Mouse (Mus musculus) thymus, postnatal 25 days (tissue): Measurements from ENCODE around the gene Frmd5.

Experiments
- DNase-seq: peaks from one replicate; pipeline ENCODE4 v3.0.0; 2022

Frmd5 gene

DNA sequence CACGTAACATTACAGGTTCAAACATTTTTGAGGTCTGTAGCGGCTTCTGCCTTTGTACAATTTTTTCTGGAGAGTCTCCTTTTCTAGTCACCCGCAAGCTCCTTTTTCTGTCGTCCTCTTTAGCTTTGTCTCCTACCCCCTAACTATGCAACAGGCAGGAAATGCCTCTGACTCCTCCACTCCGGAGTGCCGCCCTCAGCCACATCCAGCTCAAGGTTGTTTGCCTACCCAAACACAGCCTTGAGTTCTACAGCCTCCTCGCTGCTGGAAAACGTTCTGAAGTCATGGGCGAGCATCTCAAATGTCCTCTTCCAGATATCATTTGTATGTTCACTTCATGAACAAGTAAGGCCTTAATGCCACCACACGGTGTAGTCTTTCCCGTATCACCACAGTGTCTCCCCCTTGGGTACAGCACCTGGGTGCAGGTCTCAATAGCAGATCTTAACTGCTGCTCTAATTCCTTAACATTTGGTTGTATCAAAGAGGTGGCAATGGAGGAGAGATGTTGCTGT, 45.5 kb downstream of the Frmd5 start:
- DNase-seq, result no peak

- DNase-seq, result no peak
Measured at GRCm38 (mm10) chr2:121760646-121761045, 46.2 kb downstream of the Frmd5 start.

GRCm38 (mm10) chr2:121758258-121758657, 48.6 kb downstream of the Frmd5 start:
- DNase-seq, result no peak

DNA sequence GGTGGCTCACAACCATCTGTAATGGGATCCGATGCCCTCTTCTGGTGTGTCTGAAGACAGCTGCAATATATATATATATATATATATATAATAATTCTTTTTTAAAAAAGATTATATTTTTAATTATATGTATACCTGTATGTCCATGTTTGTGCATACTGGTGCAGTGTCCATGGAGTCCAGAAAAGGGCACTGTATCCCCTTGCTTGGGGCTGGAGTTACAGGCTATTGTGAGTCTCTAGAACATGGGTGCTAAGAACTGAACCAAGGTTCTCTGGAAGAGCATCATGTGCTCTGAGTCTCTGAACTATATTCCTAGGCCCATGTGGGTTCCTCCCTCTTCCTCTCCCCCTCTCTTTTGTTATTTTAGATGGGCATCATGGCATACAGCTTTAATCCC, 50.6 kb downstream of the Frmd5 start:
- no peak for DNase-seq

DNA sequence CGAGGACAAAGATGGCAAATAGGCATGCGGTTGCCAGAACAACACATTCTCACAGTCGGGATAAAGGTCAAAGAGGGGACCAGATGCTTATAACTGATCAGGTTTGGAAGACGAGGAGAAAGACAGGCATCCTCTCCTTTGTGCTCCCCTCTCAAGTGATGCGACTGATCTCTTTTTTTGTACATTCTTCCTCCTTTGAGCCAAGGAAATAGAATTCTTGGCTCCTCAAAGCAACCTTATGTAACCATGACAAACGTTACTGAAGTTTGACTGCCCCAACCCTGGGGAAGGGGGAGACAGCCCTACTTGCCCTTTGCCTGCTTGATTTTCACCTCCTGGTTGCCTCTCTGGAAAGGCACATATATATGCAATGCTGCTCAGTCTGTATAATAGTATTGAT, 51.8 kb downstream of the Frmd5 start:
- DNase-seq, result no peak

GRCm38 (mm10) chr2:121750121-121750520, 56.8 kb downstream of the Frmd5 start:
- no peak for DNase-seq

DNA sequence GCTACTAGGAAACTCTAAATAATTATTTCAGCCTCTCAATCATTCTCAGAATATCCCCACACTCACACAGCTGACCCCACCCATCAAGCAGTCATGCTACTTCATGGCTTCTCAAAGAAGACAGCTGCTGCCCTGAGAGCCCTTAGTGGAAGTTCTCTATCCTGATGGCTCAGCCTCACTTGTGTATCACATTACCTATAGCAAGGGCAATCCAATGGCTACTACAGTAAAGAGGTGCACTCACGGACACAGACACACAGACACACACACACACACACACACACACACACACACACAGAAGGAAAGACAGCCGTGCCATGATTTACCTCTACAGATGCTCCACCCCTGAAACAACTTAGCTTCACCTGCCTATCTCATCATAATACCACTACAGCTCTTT, 65.7 kb downstream of the Frmd5 start:
- DNase-seq, result no peak

DNA sequence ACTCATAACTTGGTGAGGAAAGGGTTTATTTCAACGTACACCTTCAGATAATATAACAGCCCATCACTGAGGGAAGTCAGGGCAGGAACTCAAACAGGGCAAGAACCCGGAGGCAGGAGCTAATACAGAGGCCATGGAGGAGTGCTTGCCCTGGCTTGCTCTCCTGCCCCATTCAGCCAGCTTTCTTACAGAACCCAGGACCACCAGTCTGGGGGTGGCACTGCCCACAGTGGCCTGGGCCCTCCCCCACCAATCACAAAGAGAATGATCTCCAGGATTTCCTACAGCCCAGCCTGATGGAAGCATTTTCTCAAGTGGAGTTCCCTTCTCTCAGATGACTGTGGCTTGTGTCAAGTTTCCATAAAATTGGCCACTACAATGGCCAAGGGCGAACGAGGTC, 67.5 kb downstream of the Frmd5 start:
- no peak for DNase-seq

- no peak for DNase-seq
Measured at GRCm38 (mm10) chr2:121733426-121733825, 73.5 kb downstream of the Frmd5 start.

DNA sequence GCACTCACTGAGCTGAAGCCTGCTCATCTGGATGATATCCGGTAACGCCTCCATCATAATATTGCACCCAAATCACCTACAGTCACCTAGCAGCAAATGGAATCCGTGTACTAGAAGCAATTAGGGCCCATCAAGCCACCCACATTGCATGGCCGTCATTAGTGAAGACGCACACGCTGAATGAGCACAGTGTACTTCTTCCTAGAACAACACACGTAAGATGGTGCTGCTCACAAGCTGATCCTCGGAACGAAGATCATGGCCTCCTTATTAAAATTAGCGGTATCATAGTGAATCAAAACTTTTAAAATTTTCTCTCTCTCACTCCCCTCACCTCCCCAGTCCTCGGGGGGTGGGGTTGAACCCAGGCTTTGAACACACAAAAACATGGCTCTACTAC, 76.4 kb downstream of the Frmd5 start:
- no peak for DNase-seq

GRCm38 (mm10) chr2:121728907-121729575, 77.8 kb downstream of the Frmd5 start:
- DNase-seq, result no peak

- DNase-seq, result no peak
Measured at GRCm38 (mm10) chr2:121724866-121725265, 82.0 kb downstream of the Frmd5 start.

DNA sequence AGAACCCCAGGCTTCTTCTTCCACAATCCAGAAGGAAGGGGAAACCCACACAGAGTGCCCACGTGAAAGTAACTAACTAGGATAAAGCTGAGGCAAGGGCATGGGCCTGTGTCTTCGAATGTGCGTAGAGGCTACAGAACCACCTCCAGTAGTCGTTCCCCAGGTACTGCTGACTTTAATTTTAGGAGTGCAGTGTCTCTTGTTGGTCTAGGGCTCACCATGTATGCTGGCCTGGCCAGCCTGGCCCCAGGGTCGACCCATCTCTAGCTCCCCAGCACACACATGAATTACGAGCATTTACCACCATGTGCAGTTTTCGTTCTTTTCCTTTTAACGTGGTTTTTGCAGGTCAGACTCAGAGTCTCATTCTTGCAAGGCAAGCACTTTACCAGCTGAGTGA, 83.1 kb downstream of the Frmd5 start:
- DNase-seq, result no peak

DNA sequence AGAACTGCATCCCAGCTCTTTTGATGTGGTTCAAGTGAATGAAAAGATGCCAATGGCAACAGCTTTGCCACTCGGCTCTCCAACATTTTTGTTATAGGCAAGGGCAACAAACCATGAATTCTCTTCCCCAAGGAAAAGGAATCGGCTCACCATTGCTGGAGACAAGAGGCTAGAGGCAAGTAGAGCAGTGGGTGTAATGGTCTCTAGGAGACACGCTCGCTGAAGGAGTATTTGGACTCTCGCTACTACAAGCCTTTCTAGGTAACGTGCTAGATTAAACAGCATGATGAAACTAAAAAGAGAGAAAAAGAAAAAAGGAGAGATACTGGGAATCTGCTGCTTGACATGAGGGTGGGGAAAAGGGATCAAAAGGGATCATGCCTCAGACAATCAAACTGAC, 87.9 kb downstream of the Frmd5 start:
- no peak for DNase-seq

GRCm38 (mm10) chr2:121717133-121717532, 89.8 kb downstream of the Frmd5 start:
- no peak for DNase-seq

GRCm38 (mm10) chr2:121713567-121713966, 93.3 kb downstream of the Frmd5 start:
- DNase-seq, result no peak

DNA sequence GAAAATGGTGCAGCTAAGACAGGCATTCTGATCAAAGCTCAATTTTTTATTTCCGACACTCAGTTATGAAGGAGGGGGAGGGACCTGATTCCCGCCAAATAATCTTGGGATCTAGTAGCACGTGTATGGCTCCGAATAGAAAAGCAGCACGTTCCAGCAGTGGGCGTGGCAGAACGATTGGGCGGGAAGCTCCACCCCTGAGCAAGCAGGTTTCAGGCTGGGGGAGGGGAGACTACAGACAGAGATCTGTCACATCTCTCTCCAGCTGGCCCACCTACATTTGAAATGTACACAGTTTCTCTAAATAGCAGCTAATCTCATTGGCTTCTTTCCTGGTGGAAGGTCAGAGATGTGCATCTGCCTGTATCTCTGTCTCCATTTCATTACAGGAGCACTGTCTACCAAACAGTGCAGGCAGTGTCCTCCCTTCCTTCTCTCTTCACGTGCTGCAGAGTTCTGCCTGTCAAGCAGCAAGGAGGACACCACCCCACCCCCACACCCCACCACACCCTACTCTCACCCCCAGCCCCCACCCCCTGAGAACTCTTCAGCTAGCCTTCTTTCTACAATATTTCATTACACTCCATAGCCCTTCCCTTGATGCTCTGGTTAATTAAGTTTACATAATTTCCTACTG, 95.0 kb downstream of the Frmd5 start:
- DNase-seq, result no peak

- no peak for DNase-seq
Measured at GRCm38 (mm10) chr2:121709096-121709495, 97.8 kb downstream of the Frmd5 start.

DNA sequence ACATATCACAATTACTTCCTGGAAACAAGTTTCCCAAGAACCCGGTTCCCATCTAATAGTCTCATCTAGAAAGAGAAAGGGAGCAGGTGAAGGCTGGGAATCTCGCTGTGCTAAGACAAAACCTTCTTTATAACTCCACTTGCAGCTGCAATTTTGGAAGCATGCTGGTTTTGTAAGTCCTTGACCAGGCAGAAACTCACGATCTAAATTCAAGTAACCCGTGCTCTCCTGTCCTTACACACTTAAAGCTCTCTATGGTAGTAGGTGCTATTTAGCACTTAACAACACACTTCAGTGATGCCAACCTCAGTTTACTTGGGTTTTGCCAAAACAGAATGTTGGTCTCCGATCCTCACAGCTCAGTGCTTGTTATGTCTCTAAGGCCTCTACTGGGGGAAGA, 99.4 kb downstream of the Frmd5 start:
- DNase-seq, result no peak

GRCm38 (mm10) chr2:121705756-121706155, 101.1 kb downstream of the Frmd5 start:
- DNase-seq, result no peak

DNA sequence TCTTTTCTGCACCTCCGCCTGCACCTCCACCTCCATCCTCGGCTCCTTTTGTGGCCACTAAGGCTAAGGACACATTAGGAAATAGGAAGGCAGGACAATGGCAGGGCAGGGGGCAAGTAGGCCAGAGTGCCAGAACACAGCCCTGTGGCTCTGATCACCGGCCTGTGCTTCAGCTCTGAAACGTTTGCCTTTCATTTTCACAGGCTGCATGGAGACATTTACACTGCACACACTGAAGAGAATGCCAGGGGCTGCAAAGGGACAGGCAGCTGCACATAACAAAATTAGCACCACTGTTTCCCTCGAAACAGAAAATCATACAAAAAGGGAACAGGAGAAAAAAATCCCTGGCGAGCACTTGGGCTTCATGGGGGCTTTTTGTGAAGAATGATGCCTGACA, 107.6 kb downstream of the Frmd5 start:
- no peak for DNase-seq

- peak; percentile 21 for DNase-seq
Measured at GRCm38 (mm10) chr2:121695436-121695835, 111.5 kb downstream of the Frmd5 start.

GRCm38 (mm10) chr2:121688107-121688506, 118.8 kb downstream of the Frmd5 start:
- no peak for DNase-seq

GRCm38 (mm10) chr2:121683606-121684005, 123.3 kb downstream of the Frmd5 start:
- DNase-seq, result no peak

DNA sequence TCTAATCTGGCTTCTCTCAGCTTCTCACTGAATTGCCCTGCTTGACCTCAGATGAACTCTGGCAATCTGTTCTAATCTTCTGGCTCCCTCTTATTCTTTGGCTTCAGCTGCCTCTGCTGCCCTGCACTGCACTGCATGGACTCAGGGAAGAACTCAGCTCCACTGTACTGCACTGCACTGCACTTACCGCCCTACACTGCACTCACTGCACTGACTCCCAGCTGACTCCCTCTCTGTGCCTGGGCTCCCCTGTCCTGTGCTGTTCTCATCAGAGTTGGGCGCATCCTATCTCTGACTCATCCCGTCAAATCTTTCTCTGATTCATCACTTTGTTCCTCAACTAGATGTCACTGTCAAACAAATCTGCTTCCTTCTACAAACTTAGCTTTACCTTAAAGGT, 124.5 kb downstream of the Frmd5 start:
- no peak for DNase-seq
